Mouse (Mus musculus): ENCODE measurements around the gene Stmn1. TPM values are rescaled to one million over a fixed set of nuclear protein-coding genes. Genes with fewer than 3 reads are reported as not detected.
"Not testable (repeated sequence)": the region's sequence is repeated elsewhere in the genome, so short reads cannot be mapped to it uniquely, and the experiment has no call there.

Stmn1 gene
- polyA plus RNA-seq, 1 experiment, result 17.1 TPM

DNA sequence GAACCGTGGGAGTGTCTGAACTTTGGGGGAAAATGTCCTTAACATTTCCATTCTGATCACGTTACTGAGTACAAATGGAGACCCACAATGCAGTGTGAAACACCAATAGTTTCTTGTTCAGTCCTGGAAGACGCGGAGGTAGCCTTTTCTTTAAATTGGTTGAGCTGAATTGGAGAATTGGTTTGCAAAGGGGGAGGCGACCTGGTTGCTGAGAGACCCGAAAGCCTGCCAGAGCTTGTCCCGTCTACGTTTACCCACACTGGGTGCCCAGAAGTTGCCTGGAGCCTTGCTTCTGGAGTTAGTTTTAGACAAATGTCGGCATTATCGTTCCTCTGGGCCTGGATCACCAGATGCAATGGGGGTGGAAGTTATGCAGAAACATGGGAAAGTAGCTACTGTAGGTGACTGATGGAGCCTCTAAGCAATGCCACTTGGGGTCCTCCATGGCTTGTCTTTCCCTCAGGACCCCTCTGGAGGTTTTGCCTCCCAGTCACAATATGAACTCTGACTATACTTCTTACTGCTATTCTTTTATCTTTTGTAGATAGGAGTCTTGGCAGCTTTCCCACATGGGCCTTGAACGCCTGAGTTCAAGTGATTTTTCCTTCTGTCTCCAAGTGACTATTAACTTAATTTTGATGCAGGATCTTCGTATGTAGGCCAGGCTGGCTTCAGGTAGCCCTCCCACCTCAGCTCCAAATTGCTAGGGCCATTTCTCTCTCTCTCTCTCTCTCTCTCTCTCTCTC, 30.0 kb downstream of the Stmn1 start:
- Histone ChIP-seq H3K4me3 (ENCODE audit: extremely low read depth, insufficient read depth, insufficient read length) (no peak overlapping the region), H3K27me3 (ENCODE audit: control insufficient read depth, insufficient read depth, low read length) (no peaks in the 10 kb centered on the region), H3K27ac (ENCODE audit: insufficient read depth, low read length) (no peak overlapping the region), H3K36me3 (ENCODE audit: control insufficient read depth, insufficient read depth, low read length) (no peaks in the 10 kb centered on the region), H3K4me1 (ENCODE audit: control insufficient read depth, insufficient read depth, insufficient read length) (peaks cover 17% of the 10 kb centered on the region; the same call in 1 of the 2 replicates)
- TF ChIP-seq CTCF (IDR thresholded peaks at IDR 0.05; ENCODE audit: extremely low read depth, insufficient read depth, insufficient read length, insufficient replicate concordance) (no peak), POLR2A (IDR thresholded peaks at IDR 0.05; ENCODE audit: low read depth, low read length) (no peak)
- no peak for DNase-seq (ENCODE audit: low read depth in 1 of 2, low spot score in 2 of 2)
- 78% methylated on average over 12 of the region's 12 CpGs for WGBS

DNA sequence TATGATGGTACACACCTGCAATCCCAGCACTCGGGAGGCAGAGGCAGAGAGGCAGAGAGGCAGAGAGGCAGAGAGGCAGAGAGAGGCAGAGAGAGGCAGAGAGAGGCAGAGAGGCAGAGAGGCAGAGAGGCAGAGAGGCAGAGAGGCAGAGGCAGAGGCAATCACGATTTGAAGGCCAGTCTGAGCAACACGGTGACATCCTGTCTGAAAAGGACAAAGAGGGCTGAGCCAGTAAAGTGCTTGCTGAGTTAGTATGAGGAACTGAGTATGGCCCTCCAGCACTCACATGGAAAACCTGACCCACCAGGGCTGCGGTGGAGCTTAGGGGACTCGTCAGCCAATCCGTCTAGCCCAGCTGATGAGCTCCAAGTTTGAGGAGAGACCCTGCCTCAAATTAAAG, 30.9 kb downstream of the Stmn1 start:
- H3K27me3 ChIP-seq (ENCODE audit: control insufficient read depth, insufficient read depth, low read length), result not testable (repeated sequence)
- WGBS, result 58% methylated on average over 6 of the region's 6 CpGs

DNA sequence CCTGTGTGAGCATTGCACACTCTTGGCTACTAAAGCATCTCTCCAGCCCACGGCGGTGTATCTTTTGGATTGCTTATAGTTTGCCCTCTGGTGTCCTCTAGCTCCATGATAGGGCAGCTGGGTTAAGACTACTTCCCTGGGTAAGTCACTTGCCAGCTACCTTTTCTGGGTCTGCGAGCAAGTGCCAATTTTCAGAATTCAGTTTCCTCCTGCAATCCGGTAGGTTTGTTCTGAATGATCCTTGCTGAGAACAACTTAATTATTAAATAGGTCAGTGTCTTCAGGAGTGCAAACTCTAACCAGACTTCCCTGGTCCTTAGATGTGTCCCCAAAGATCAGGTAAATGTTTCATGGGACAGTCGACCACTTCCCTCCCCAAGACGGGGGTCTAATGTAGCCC, 33.0 kb downstream of the Stmn1 start:
- 94% methylated on average over 6 of the region's 6 CpGs for WGBS
- TF ChIP-seq POLR2A (IDR thresholded peaks at IDR 0.05; ENCODE audit: low read depth, low read length) (no peak), CTCF (IDR thresholded peaks at IDR 0.05; ENCODE audit: extremely low read depth, insufficient read depth, insufficient read length, insufficient replicate concordance) (no peak)
- no peaks in the 10 kb centered on the region for H3K36me3 ChIP-seq (ENCODE audit: control insufficient read depth, insufficient read depth, low read length)
- no peak for DNase-seq (ENCODE audit: low read depth in 1 of 2, low spot score in 2 of 2)
- no peak overlapping the region for H3K4me3 ChIP-seq (ENCODE audit: extremely low read depth, insufficient read depth, insufficient read length)
- no peaks in the 10 kb centered on the region for H3K27me3 ChIP-seq (ENCODE audit: control insufficient read depth, insufficient read depth, low read length)
- peaks cover 4% of the 10 kb centered on the region; the same call in 1 of the 2 replicates for H3K4me1 ChIP-seq (ENCODE audit: control insufficient read depth, insufficient read depth, insufficient read length)
- H3K27ac ChIP-seq (ENCODE audit: insufficient read depth, low read length), result no peak overlapping the region

More for the DNA sequence above, 30.9 kb downstream of the Stmn1 start:
- H3K4me3 ChIP-seq (ENCODE audit: extremely low read depth, insufficient read depth, insufficient read length); H3K27ac ChIP-seq (ENCODE audit: insufficient read depth, low read length); DNase-seq (ENCODE audit: low read depth in 1 of 2, low spot score in 2 of 2); H3K36me3 ChIP-seq (ENCODE audit: control insufficient read depth, insufficient read depth, low read length): not testable (repeated sequence)
- H3K4me1 ChIP-seq (ENCODE audit: control insufficient read depth, insufficient read depth, insufficient read length), result peaks cover 17% of the 10 kb centered on the region; the same call in 1 of the 2 replicates

DNA sequence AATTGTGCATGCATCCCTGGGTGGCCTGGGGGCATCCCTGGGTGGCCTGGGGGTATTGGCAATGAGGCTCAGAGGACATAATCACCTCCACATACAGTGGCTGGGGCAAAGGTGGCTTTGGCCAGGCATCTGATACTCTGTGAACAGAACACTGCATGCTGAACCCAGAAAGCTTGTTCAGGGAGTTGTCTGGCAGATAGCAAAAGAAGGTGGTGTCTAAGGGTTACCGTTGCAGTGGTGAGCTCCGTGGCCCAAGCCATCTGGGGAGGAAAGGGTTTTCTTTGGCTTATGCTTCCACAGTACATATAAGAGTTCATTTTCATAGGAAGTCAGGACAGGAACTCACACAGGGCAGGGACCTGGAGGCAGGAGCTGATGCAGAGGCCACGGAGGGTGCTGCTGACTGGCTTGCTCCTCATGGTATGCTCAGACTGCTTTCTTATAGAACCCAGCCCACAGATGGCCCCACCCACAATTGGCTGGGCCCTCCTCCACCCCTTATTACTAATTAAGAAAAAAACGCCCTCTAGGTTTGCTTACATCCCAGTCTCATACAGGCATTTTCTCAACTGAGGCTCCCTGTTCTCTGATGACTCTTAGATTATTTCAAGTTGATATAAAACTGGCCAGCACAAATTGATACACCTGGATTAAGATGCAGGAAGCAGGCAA, 35.7 kb downstream of the Stmn1 start:
- no peak for DNase-seq (ENCODE audit: low read depth in 1 of 2, low spot score in 2 of 2)
- 77% methylated on average over 4 of the region's 4 CpGs for WGBS
- H3K4me3 ChIP-seq (ENCODE audit: extremely low read depth, insufficient read depth, insufficient read length), result no peak overlapping the region
- H3K27me3 ChIP-seq (ENCODE audit: control insufficient read depth, insufficient read depth, low read length), result no peaks in the 10 kb centered on the region
- H3K27ac ChIP-seq (ENCODE audit: insufficient read depth, low read length), result no peak overlapping the region
- no peaks in the 10 kb centered on the region for H3K4me1 ChIP-seq (ENCODE audit: control insufficient read depth, insufficient read depth, insufficient read length)
- H3K36me3 ChIP-seq (ENCODE audit: control insufficient read depth, insufficient read depth, low read length), result no peaks in the 10 kb centered on the region; the same call in 1 of the 2 replicates
- TF ChIP-seq CTCF (IDR thresholded peaks at IDR 0.05; ENCODE audit: extremely low read depth, insufficient read depth, insufficient read length, insufficient replicate concordance) (no peak), POLR2A (IDR thresholded peaks at IDR 0.05; ENCODE audit: low read depth, low read length) (no peak)

DNA sequence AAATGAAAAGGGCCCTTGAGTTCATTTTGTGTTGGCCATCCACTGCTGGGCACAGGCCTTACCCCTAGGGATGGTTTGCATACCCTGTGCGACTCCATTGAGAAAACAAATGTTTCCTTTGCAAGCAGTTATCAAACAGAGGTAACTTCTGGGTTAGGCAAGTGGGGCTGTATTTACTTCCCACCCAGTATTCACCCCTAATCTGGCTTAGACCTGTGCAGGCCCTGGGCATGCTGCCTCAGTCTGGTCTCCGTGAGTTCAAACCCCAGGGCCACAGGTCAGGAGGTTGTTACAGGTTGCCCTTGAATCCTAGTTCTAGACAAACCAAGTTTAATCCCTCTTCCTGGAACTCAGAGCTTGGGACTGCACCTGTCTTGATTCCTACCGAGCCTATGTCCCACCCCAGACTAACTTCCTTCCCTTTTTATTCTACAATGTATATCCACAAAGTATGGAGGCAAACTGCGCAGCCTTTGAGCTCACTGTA, 37.2 kb downstream of the Stmn1 start:
- TF ChIP-seq CTCF (IDR thresholded peaks at IDR 0.05; ENCODE audit: extremely low read depth, insufficient read depth, insufficient read length, insufficient replicate concordance) (no peak), POLR2A (IDR thresholded peaks at IDR 0.05; ENCODE audit: low read depth, low read length) (no peak)
- Histone ChIP-seq H3K27ac (ENCODE audit: insufficient read depth, low read length) (no peak overlapping the region), H3K36me3 (ENCODE audit: control insufficient read depth, insufficient read depth, low read length) (no peaks in the 10 kb centered on the region; the same call in 1 of the 2 replicates), H3K4me1 (ENCODE audit: control insufficient read depth, insufficient read depth, insufficient read length) (no peaks in the 10 kb centered on the region), H3K27me3 (ENCODE audit: control insufficient read depth, insufficient read depth, low read length) (no peaks in the 10 kb centered on the region), H3K4me3 (ENCODE audit: extremely low read depth, insufficient read depth, insufficient read length) (no peak overlapping the region)
- no peak for DNase-seq (ENCODE audit: low read depth in 1 of 2, low spot score in 2 of 2)
- WGBS, result 71% methylated on average over 4 of the region's 4 CpGs

DNA sequence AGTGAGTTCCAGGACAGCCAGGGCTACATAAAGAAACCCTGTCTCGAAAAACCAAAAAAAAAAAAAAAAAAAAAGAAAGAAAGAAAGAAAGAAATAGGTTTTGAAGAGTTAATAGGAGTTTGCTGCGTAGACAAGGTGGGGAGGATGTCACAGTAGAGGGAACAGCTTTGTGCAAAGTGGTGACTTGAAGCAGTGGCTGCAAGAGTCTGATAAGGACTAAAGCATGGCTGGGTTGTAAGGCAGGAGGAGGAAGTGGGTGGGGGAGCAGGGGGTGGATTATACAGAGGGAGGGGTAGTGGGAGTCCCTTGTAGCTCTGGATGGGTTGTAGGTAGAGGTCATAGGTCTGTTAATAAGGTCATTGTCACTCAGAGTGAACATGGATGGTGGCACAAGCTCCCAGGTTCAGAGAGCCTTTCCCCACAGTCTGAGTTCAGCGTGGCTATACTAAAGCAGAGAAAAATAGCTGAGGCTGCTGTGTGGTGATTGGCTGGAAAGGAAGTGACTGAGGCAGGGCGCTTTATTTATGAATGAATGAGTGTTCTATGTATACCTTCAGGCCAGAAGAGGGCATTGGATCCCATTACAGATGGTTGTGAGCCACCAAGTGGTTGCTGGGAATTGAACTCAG, 38.0 kb downstream of the Stmn1 start:
- WGBS, result 54% methylated on average over 3 of the region's 4 CpGs
- Histone ChIP-seq H3K27me3 (ENCODE audit: control insufficient read depth, insufficient read depth, low read length) (no peaks in the 10 kb centered on the region), H3K4me3 (ENCODE audit: extremely low read depth, insufficient read depth, insufficient read length) (no peak overlapping the region), H3K36me3 (ENCODE audit: control insufficient read depth, insufficient read depth, low read length) (no peaks in the 10 kb centered on the region; the same call in 1 of the 2 replicates), H3K4me1 (ENCODE audit: control insufficient read depth, insufficient read depth, insufficient read length) (peaks cover under 1% of the 10 kb centered on the region; the same call in 1 of the 2 replicates), H3K27ac (ENCODE audit: insufficient read depth, low read length) (no peak overlapping the region)
- TF ChIP-seq POLR2A (IDR thresholded peaks at IDR 0.05; ENCODE audit: low read depth, low read length) (no peak), CTCF (IDR thresholded peaks at IDR 0.05; ENCODE audit: extremely low read depth, insufficient read depth, insufficient read length, insufficient replicate concordance) (no peak)
- no peak for DNase-seq (ENCODE audit: low read depth in 1 of 2, low spot score in 2 of 2)

All from spleen, adult 2 months (tissue).